Mouse (Mus musculus) thymus, postnatal 4 days (tissue): ENCODE results near the gene Gm42791.

Source experiments
- DNase-seq: peaks from one replicate; pipeline ENCODE4 v3.0.0; 2021

Gm42791 gene

GRCm38 (mm10) chr5:148866571-148866970 lies 128.4 kb downstream of the Gm42791 start:
- peak; percentile 40 for DNase-seq

DNA sequence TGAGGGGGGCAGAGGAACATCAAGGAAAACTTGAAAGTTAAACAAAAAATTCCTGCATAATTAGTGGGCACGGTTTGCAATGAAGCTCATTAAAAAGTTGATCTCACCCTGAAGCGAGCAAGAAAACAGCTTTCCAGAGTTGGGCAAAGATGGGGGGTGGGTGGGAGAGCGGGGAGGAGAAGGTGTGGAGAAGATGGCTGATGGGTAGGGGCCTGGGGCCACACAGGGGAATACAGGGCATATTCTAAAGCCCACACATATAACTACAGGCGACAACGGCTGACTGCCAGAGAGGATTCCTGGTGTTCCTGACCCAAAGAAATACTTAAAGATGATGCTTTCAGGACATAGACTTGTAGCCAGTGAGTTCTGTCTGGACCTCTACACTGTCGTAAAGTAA lies 131.5 kb downstream of the Gm42791 start:
- no peak for DNase-seq

GRCm38 (mm10) chr5:148862853-148863252 lies 132.1 kb downstream of the Gm42791 start:
- DNase-seq, result no peak

- DNase-seq, result no peak
Observed at GRCm38 (mm10) chr5:148862136-148862535, 132.8 kb downstream of the Gm42791 start.

DNA sequence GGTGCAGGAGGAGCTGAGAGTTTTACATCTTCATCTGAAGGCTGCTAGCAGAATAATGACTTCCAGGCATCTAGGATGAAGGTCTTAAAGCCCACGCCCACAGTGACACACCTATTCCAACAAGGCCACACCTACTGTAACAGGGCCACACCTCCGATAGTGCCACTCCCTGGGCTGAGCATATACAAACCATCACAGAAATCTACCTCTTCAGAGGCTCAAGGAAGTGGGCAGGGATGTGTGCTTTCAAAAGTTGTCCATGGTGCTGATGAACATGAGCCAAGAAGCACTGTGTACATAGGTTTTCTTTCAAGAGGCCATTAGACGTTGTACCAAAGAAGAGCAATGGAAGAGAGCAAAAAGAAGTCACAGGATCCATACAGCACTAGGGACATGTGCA lies 137.4 kb downstream of the Gm42791 start:
- no peak for DNase-seq

GRCm38 (mm10) chr5:148855047-148855446 lies 139.9 kb downstream of the Gm42791 start:
- no peak for DNase-seq

DNA sequence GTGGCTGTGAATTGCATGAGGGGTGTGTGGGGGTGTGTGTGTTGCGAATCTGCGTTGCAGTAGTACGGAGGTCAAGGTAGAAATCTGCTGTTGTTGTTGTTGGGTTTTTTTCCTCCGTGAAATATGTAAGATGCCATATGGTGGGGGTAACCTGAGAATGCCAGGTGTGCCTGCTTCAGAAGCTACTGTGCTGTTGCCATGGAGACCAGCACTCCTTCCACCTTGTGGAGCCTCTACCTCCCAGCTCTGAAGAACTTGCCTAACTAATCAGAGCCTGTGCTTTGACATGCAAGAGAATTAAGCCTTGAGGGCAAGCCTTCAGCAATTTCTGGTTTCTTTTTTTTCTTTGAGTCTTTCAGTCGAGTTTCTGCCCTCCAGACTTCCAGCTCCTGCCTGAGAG lies 140.8 kb downstream of the Gm42791 start:
- peak; percentile 20 for DNase-seq

DNA sequence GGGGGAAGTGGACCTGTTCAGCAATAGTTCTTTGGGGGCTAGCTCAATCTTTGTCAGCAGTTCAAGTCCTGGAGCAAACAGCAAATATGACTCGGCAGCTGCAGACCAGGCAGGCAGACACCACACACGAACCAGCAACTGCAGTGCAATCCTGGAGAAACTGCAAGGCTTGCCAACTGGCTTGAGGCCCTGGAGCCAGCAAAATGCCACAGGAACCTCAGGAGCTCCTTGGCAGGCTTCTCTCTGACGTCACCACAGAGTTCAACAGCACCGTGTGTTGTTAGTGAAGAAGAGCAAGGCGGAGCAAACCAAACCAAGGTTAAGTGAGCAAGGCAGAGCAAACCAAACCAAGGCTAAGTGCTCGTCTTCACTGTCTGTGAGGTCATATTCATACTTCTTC lies 145.4 kb downstream of the Gm42791 start:
- DNase-seq, result no peak

DNA sequence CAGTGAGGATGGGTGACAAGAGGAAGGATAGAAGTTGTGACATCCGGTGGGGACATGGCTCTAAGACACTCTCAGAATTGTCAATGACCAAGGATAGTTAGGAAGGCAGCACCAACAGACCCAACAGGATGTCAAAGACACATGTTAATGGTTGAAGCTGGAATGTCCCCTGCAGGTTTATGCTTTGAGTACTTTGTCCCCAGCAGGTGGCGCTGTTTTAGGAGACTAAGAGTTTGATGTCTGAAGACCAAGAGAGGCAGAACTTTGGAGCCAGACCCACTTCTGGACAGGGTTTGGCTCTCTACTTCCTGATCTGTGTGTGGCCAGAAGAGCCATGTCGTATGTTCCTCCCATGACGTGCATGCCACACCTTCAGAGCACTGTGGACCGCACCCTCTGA lies 147.9 kb downstream of the Gm42791 start:
- peak; percentile 36 for DNase-seq
